Mouse (Mus musculus) lung, adult 2 months (tissue): ENCODE results near the gene Snrpb.

Source experiments
- CTCF ChIP-seq: fragments of 200-500 bp; IDR thresholded peaks from 2 replicates; pipeline ENCODE4 v1.5.1; 2011; ENCODE audit warnings: mild to moderate bottlenecking, low read length, control low read depth; ENCODE audit not compliant: insufficient read depth
- POLR2A ChIP-seq: fragments of 200-500 bp; IDR thresholded peaks from 2 replicates; pipeline ENCODE4 v1.6.1; 2011; ENCODE audit warnings: low read depth, mild to moderate bottlenecking, control low read depth, low read length, borderline replicate concordance; ENCODE audit errors: extremely low read depth

DNA sequence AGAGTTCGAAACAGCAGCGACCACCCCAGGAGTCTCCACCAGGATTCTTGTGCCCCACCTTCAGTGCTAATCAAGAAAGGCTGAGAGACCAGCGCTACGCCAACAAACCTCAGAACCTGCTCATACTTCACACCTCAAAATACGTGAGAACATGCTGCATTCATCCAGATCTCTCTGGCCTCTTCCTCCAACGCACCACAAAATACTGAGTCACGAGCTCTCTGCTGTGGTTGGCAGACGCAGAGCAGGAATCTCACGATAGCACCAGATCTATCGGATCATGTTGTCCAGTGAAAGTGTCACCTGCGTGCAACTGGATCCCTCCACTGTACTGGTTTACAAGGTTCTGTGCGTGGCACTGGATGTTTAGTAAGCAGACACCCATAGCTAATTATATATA, 9.2 kb upstream of the Snrpb start:
- TF ChIP-seq POLR2A, result no peak
- TF ChIP-seq CTCF, result no peak
